ENCODE assay signal across 7 mouse cellular contexts in the genomic region with DNA sequence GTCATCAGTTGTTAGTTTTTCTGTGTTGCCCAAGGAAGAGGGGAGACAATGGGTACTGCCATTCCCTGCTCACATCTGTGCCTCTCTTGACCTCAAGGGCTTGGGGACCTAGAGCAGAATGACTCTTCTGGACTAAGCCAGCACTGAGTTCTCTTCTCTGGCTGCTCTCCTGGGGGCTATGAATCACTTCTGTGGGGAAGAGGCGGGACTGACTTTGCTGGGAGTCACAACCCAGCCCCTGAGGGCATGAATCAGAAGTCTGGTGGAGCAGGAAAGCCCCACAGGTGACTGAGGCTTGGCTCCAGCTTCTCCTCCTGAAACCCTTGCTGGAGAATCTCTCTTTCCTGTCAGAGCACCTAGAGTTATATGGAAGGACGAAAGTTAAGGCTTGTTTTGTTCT. TPM values are rescaled to one million over a fixed set of nuclear protein-coding genes. Genes with fewer than 3 reads are reported as not detected.
DNase-seq lines count a peak whose midpoint lies in the region; ATAC-seq and TF ChIP-seq lines count a peak whose summit lies in the region.

No protein-coding gene starts in this region.

- H3K9ac ChIP-seq in heart, postnatal 0 days (replicated peaks; ENCODE audit: low read depth, low read length), result no peak overlapping the region

- 67% methylated on average over 2 of the region's 2 CpGs for WGBS in heart, postnatal 0 days

- no peak for ATAC-seq in heart, postnatal 0 days (ENCODE audit: insufficient read depth, low read depth)

- H3K27ac ChIP-seq in heart, postnatal 0 days (ENCODE audit: low read depth), result peak overlapping the region; percentile 36

- no peaks in the 10 kb centered on the region for H3K27me3 ChIP-seq in heart, postnatal 0 days (ENCODE audit: control insufficient read depth, insufficient read depth, low read length)

- H3K9me3 ChIP-seq in heart, postnatal 0 days (replicated peaks; ENCODE audit: control insufficient read depth, low read length), result no peaks in the 10 kb centered on the region

- H3K4me1 ChIP-seq in heart, postnatal 0 days (ENCODE audit: control insufficient read depth, insufficient read depth), result peaks cover 37% of the 10 kb centered on the region

- H3K4me2 ChIP-seq in heart, postnatal 0 days (ENCODE audit: low read depth, low read length), result no peak overlapping the region

- peak; percentile 71 for DNase-seq in urinary bladder, postnatal 14 days (ENCODE audit: low spot score)
- DNase-seq in urinary bladder, adult 2 months (ENCODE audit: low spot score), result no peak
- peak; percentile 70 for DNase-seq in adrenal gland, postnatal 25 days
- no peak for DNase-seq in heart, postnatal 0 days (ENCODE audit: low spot score)
- no peak for DNase-seq in frontal cortex, postnatal 25 days (ENCODE audit: low spot score in 2 of 2)
- DNase-seq in spleen, postnatal 36 days (ENCODE audit: low spot score in 2 of 2), result no peak
- no peak for DNase-seq in neural tube, embryonic 10.5 days (ENCODE audit: extremely low spot score, low spot score)

- H3K4me3 ChIP-seq in heart, postnatal 0 days (ENCODE audit: low read depth, low read length), result no peak overlapping the region

- H3K36me3 ChIP-seq in heart, postnatal 0 days (replicated peaks; ENCODE audit: control insufficient read depth, insufficient read depth, low read length), result no peaks in the 10 kb centered on the region

- TF ChIP-seq CTCF in heart, postnatal 0 days (IDR thresholded peaks at IDR 0.05; ENCODE audit: low read depth), result no peak

- TF ChIP-seq EP300 in heart, postnatal 0 days (IDR thresholded peaks at IDR 0.05; ENCODE audit: low read depth), result no peak

RNA-seq across cellular contexts. Expression of a gene that starts 12.1 kb away (rescaled TPM):
- polyA plus RNA-seq in urinary bladder, adult 2 months (2012; rRNA removed), result 53.9 and 66.4 TPM in 2 replicates
- 75.2 and 75.4 TPM in 2 replicates for total RNA-seq in adrenal gland, postnatal 25 days (2021)
- 26.5 and 37.0 TPM in 2 replicates for total RNA-seq in heart, postnatal 0 days (2014; rRNA removed; ENCODE audit: low replicate concordance)
- polyA plus RNA-seq in heart, postnatal 0 days (2015; fragmentation: Nextera tagmentation; extraction: Ambion mirVana), result 13.5 and 14.2 TPM in 2 replicates

Comparison
In these comparisons a context has a peak if more than half of its experiments do, and no peak if none do; other contexts are left out.
1. DNase-seq: peak in urinary bladder, postnatal 14 days (single experiment) and adrenal gland, postnatal 25 days (single experiment); none in urinary bladder, adult 2 months (single experiment), heart, postnatal 0 days (single experiment), frontal cortex, postnatal 25 days (0 of 2), spleen, postnatal 36 days (0 of 2) and neural tube, embryonic 10.5 days (single experiment).